Mouse (Mus musculus) layer of hippocampus, adult 11-12 months (tissue): Measurements from ENCODE around the gene Plekhm3.

Source experiments
- DNase-seq: peaks from one replicate; pipeline ENCODE4 v3.0.0; 2022; ENCODE audit warnings: low spot score

Plekhm3 gene

GRCm38 (mm10) chr1:64779415-64779814 lies 177.2 kb downstream of the Plekhm3 start:
- no peak for DNase-seq

- no peak for DNase-seq
Measured at GRCm38 (mm10) chr1:64773305-64773704, 183.3 kb downstream of the Plekhm3 start.

GRCm38 (mm10) chr1:64770169-64770568 lies 186.5 kb downstream of the Plekhm3 start:
- DNase-seq, result no peak

- DNase-seq, result no peak
Measured at GRCm38 (mm10) chr1:64761646-64762045, 195.0 kb downstream of the Plekhm3 start.

- no peak for DNase-seq
Measured at GRCm38 (mm10) chr1:64757766-64758165, 198.9 kb downstream of the Plekhm3 start.

GRCm38 (mm10) chr1:64757254-64757653 lies 199.4 kb downstream of the Plekhm3 start:
- DNase-seq, result no peak

GRCm38 (mm10) chr1:64756640-64757030 lies 200.0 kb downstream of the Plekhm3 start:
- no peak for DNase-seq

GRCm38 (mm10) chr1:64755971-64756639 lies 200.5 kb downstream of the Plekhm3 start:
- no peak for DNase-seq

GRCm38 (mm10) chr1:64754658-64755057 lies 202.0 kb downstream of the Plekhm3 start:
- no peak for DNase-seq

GRCm38 (mm10) chr1:64753668-64754067 lies 203.0 kb downstream of the Plekhm3 start:
- DNase-seq, result no peak

- DNase-seq, result no peak
Measured at GRCm38 (mm10) chr1:64753109-64753508, 203.5 kb downstream of the Plekhm3 start.

- no peak for DNase-seq
Measured at GRCm38 (mm10) chr1:64744616-64745015, 212.0 kb downstream of the Plekhm3 start.

GRCm38 (mm10) chr1:64742741-64743408 lies 213.7 kb downstream of the Plekhm3 start:
- no peak for DNase-seq

GRCm38 (mm10) chr1:64738661-64739082 lies 218.0 kb downstream of the Plekhm3 start:
- no peak for DNase-seq

GRCm38 (mm10) chr1:64738180-64738555 lies 218.5 kb downstream of the Plekhm3 start:
- peak; percentile 16 for DNase-seq

- peak; percentile 81 for DNase-seq
Measured at GRCm38 (mm10) chr1:64737502-64738179, 219.0 kb downstream of the Plekhm3 start, which contains the start of gene Fzd5. Fzd5 (minus strand) TSS chr1:64737751.

GRCm38 (mm10) chr1:64736681-64737501 lies 219.7 kb downstream of the Plekhm3 start:
- no peak for DNase-seq
